Mouse (Mus musculus) intestine, postnatal 0 days (tissue): ENCODE measurements around the gene Rhob. TPM values are rescaled to one million over a fixed set of nuclear protein-coding genes. Genes with fewer than 3 reads are reported as not detected.

Experiments
- ATAC-seq: fragments of 200-750 bp; cut with Nextera tagmentation; 2 replicates; pipeline ENCODE4 v1.8.0; 2017; ENCODE audit warnings: mild to moderate bottlenecking, moderate TSS enrichment, moderate library complexity
- H3K27ac ChIP-seq: fragments of 300-500 bp; sonication (generic); 2 replicates; pipeline ENCODE4 v1.5.1; 2014; ENCODE audit warnings: mild to moderate bottlenecking, low read depth, low read length, moderate library complexity
- H3K27me3 ChIP-seq: fragments of 300-500 bp; sonication (generic); replicated peaks from 2 replicates; pipeline ENCODE4 v1.6.1; 2014; ENCODE audit warnings: low read length, mixed read lengths; ENCODE audit not compliant: control insufficient read depth, insufficient read depth
- H3K36me3 ChIP-seq: fragments of 300-500 bp; sonication (generic); 2 replicates; pipeline ENCODE4 v1.6.1; 2014; ENCODE audit warnings: mild to moderate bottlenecking, moderate library complexity; ENCODE audit not compliant: control insufficient read depth, insufficient read depth
- H3K4me1 ChIP-seq: fragments of 300-500 bp; sonication (generic); replicated peaks from 2 replicates; pipeline ENCODE4 v1.6.1; 2014; ENCODE audit warnings: antibody characterized with exemption, low read length, mixed read lengths; ENCODE audit not compliant: control insufficient read depth, insufficient read depth
- H3K4me2 ChIP-seq: fragments of 300-500 bp; sonication (generic); replicated peaks from 2 replicates; pipeline ENCODE4 v1.6.1; 2014; ENCODE audit warnings: low read depth, mild to moderate bottlenecking, moderate library complexity
- H3K4me3 ChIP-seq: fragments of 300-500 bp; sonication (generic); 2 replicates; pipeline ENCODE4 v1.5.1; 2014; ENCODE audit warnings: low read depth, low read length
- H3K9ac ChIP-seq: fragments of 300-500 bp; sonication (generic); 2 replicates; pipeline ENCODE4 v1.6.1; 2014; ENCODE audit warnings: mild to moderate bottlenecking, low read depth, low read length
- H3K9me3 ChIP-seq: fragments of 300-500 bp; sonication (generic); 2 replicates; pipeline ENCODE4 v1.6.1; 2016; ENCODE audit warnings: mixed run types; ENCODE audit not compliant: control insufficient read depth
- CTCF ChIP-seq: sonication (generic); IDR thresholded peaks from 2 replicates; pipeline ENCODE4 v1.5.1; 2016; ENCODE audit warnings: low read depth, mild to moderate bottlenecking, control low read depth, antibody characterized with exemption, moderate library complexity
- WGBS: fragments of 180-500 bp; shearing (Covaris S2); extraction: QIAGEN DNeasy Blood & Tissue Kit; methylation state at CpG from one replicate; pipeline ENCODE4 v1.1.7; 2014; 5-methylcytosine and 5-hydroxymethylcytosine counted together
- polyA plus RNA-seq: library from polyadenylated mRNA; unstranded; fragments of >200 nt; fragmentation: Nextera tagmentation; extraction: Ambion mirVana; gene quantifications from 2 replicates; pipeline ENCODE4 v1.2.1, GENCODE M21; 2015

The Rhob gene
- polyA plus RNA-seq, 1 experiment from 2014 or later, result 29.7 TPM

GRCm38 (mm10) chr12:8500597-8501570 lies 1.1 kb upstream of the Rhob start:
- 60% methylated on average over 17 of the region's 17 CpGs for WGBS
- peak overlapping the region; percentile 98 for H3K9ac ChIP-seq

GRCm38 (mm10) chr12:8499001-8499870 lies 573 bp downstream of the Rhob start:
- Histone ChIP-seq H3K27me3 (no peaks in the 10 kb centered on the region), H3K4me1 (peaks cover 13% of the 10 kb centered on the region; the same call in 1 of the 2 replicates), H3K9me3 (no peaks in the 10 kb centered on the region), H3K9ac (peak overlapping the region; percentile 98), H3K4me3 (peak overlapping the region; percentile 90), H3K27ac (peak overlapping the region; percentile 99), H3K36me3 (no peaks in the 10 kb centered on the region), H3K4me2 (peak overlapping the region; percentile 96)
- ATAC-seq, result peak; percentile 44
- WGBS, result under 1% methylated on average over 99 of the region's 99 CpGs
- peak; percentile 52 for TF ChIP-seq CTCF

More at GRCm38 (mm10) chr12:8500597-8501570, 1.1 kb upstream of the Rhob start:
- no peaks in the 10 kb centered on the region for H3K27me3 ChIP-seq
- no peak for TF ChIP-seq CTCF
- H3K36me3 ChIP-seq, result no peaks in the 10 kb centered on the region
- H3K9me3 ChIP-seq, result no peaks in the 10 kb centered on the region
- H3K4me3 ChIP-seq, result peak overlapping the region; percentile 90
- no peak for ATAC-seq
- peak overlapping the region; percentile 96 for H3K4me2 ChIP-seq
- peak overlapping the region; percentile 99 for H3K27ac ChIP-seq
- peaks cover 13% of the 10 kb centered on the region; the same call in 1 of the 2 replicates for H3K4me1 ChIP-seq

GRCm38 (mm10) chr12:8498591-8499000 lies 1.2 kb downstream of the Rhob start:
- no peak for ATAC-seq
- TF ChIP-seq CTCF, result peak; percentile 59
- Histone ChIP-seq H3K27me3 (no peaks in the 10 kb centered on the region), H3K9me3 (no peaks in the 10 kb centered on the region), H3K4me1 (peaks cover 13% of the 10 kb centered on the region; the same call in 1 of the 2 replicates), H3K4me2 (peak overlapping the region; percentile 96), H3K9ac (peak overlapping the region; percentile 98), H3K4me3 (peak overlapping the region; percentile 90), H3K27ac (peak overlapping the region; percentile 99), H3K36me3 (no peaks in the 10 kb centered on the region)
- WGBS, result 2% methylated on average over 13 of the region's 13 CpGs

- 0 out of 2 replicates have a peak overlapping the region, but pooled peaks have one; percentile 99 for H3K27ac ChIP-seq
- ATAC-seq, result no peak
- peak overlapping the region; percentile 96 for H3K4me2 ChIP-seq
- H3K4me1 ChIP-seq, result peaks cover 13% of the 10 kb centered on the region; the same call in 1 of the 2 replicates
- H3K4me3 ChIP-seq, result peak overlapping the region; percentile 90
- TF ChIP-seq CTCF, result no peak
- no peaks in the 10 kb centered on the region for H3K27me3 ChIP-seq
- peak overlapping the region; percentile 98 for H3K9ac ChIP-seq
- H3K36me3 ChIP-seq, result no peaks in the 10 kb centered on the region
- H3K9me3 ChIP-seq, result no peaks in the 10 kb centered on the region
- WGBS, result 23% methylated on average over 8 of the region's 8 CpGs
These were observed 1.6 kb downstream of the Rhob start for GRCm38 (mm10) chr12:8498148-8498571.

- WGBS, result 10% methylated on average over 2 of the region's 2 CpGs
- no peak for TF ChIP-seq CTCF
- H3K4me3 ChIP-seq, result peak overlapping the region; percentile 90
- H3K9me3 ChIP-seq, result no peaks in the 10 kb centered on the region
- H3K27ac ChIP-seq, result no peak overlapping the region; the same call in 1 of the 2 replicates
- H3K36me3 ChIP-seq, result no peaks in the 10 kb centered on the region
- no peak for ATAC-seq
- H3K4me2 ChIP-seq, result peak overlapping the region; percentile 96
- no peaks in the 10 kb centered on the region for H3K27me3 ChIP-seq
- peaks cover 17% of the 10 kb centered on the region; the same call in 1 of the 2 replicates for H3K4me1 ChIP-seq
- H3K9ac ChIP-seq, result 0 out of 2 replicates have a peak overlapping the region, but pooled peaks have one; percentile 7
These were observed 2.5 kb downstream of the Rhob start for GRCm38 (mm10) chr12:8497314-8497706.
